Mouse (Mus musculus) embryo, embryonic 9.5 days (tissue): ENCODE data around the gene Vash2.
"Not testable (repeated sequence)": the region's sequence is repeated elsewhere in the genome, so short reads cannot be mapped to it uniquely, and the experiment has no call there.

ENCODE experiments used
- DNase-seq: peaks from one replicate; pipeline ENCODE4 v3.0.0-alpha.2; 2017; ENCODE audit errors: extremely low spot score

The Vash2 gene

DNA sequence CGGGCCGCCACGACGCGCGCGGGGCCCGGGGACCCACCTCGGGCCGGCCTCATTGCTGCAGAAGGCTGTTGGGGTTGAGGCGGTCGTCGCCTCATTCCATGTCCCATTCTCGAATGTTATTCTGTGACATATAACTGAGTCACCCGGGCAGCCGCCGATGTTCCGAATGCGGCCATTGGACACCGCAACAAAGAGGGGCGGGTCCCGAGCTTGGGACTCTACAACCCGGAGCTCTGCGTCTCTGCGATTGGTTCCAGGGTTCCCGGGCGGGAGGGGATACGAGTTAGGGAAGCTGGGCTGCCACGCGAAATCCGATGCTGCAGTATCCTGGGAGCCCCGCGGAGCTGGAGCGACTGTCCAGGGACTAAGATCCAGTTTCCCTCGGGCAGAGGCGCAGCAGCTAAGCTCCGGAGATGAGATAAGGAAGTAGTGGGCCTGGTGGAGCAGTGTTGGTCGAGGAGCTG is at the start of gene Vash2:
TSS of gene Vash2 (minus strand) at position 197 of the 464 bp plus-strand sequence.
- DNase-seq: peak; percentile 91

GRCm38 (mm10) chr1:191026021-191026713 is 47.1 kb upstream of the Vash2 start, which contains the start of gene Flvcr1:
Gene Flvcr1 (minus strand): TSS chr1:191026158.
- peak; percentile 97 for DNase-seq

GRCm38 (mm10) chr1:191025016-191026012 is 46.2 kb upstream of the Vash2 start:
- no peak for DNase-seq

GRCm38 (mm10) chr1:191023806-191024205 is 44.7 kb upstream of the Vash2 start:
- not testable (repeated sequence) for DNase-seq

DNA sequence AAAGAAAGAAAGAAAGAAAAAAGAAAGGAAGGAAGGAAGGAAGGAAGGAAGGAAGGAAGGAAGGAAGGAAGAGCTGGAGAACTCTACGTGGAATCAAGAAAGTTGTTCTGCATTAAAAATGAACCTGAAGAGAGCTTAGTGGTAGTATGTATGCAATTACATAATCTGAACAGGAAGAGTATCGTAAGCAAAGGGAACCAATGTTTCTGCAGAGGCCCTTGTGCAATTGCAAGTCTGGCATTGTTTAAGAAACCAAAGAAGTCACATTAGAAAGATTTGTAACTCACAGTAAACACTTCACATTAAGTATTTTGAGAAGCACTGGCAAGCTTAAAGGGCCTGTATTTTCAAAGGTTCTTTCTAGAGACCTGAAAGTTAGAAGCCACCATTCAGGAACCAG is 44.0 kb upstream of the Vash2 start:
- DNase-seq: no peak

DNA sequence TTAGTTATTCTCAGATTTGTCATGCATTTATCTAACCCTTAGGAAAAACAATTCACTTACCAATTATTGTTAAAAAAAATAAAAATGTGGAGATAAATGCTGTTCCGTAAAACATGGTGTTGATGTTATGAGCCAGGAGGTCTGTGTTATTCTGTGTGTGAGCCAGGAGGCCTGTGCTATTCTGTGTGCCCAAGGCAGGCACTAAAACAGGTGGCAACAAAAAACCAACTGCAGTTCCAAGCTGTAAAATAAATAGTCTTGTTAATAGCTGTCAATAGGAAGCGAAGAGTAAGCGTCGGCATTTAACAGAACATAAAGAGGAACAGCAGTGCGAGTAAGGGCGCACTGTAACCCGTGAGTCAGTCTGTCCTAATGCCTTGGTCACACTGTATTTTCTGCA is 41.9 kb upstream of the Vash2 start:
- no peak for DNase-seq

GRCm38 (mm10) chr1:191020217-191020924 is 41.3 kb upstream of the Vash2 start:
- DNase-seq: no peak

DNA sequence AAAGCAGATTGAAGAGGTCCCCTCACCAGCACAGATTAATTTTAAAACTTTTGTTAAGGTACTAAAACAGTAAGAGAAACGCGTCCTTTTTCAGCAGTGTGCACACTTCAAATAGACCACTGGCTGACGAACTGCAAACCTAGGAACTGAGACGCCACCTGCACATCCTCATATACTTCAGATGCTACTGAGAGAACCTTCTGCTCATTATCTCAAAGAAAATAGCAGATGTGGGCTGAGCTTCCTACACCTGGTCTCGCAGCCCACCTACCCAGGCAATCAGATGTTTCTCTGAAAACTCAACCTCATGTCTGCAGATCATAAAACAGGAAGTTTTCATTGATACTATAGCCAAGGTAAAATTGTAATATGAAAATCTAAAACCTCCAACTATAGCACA is 40.7 kb upstream of the Vash2 start:
- no peak for DNase-seq

GRCm38 (mm10) chr1:191014271-191014670 is 35.2 kb upstream of the Vash2 start:
- DNase-seq: no peak

GRCm38 (mm10) chr1:191008707-191009106 is 29.6 kb upstream of the Vash2 start:
- DNase-seq: no peak

GRCm38 (mm10) chr1:191002201-191002600 is 23.1 kb upstream of the Vash2 start:
- DNase-seq: peak; percentile 22

DNA sequence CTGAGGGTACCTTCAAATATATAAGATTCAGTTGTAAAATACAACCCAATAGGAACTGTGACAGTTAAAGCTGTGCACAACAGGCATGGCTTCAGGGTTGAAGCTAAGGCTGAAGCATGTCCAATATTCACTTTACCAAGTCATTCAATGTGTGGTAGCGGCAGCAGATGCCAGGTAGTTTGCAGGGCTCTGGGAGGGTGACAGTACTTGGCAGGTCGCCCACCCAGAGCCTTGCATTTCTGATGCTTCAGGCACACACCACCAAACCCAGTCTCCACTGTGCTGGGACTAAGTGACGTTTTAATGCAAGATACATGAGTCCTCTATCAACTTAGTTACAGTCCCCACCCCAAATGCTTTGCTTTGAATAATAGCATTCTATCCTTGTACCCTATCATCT is 21.6 kb upstream of the Vash2 start:
- no peak for DNase-seq

- DNase-seq: no peak
These were observed 18.9 kb upstream of the Vash2 start for GRCm38 (mm10) chr1:190998027-190998426.

DNA sequence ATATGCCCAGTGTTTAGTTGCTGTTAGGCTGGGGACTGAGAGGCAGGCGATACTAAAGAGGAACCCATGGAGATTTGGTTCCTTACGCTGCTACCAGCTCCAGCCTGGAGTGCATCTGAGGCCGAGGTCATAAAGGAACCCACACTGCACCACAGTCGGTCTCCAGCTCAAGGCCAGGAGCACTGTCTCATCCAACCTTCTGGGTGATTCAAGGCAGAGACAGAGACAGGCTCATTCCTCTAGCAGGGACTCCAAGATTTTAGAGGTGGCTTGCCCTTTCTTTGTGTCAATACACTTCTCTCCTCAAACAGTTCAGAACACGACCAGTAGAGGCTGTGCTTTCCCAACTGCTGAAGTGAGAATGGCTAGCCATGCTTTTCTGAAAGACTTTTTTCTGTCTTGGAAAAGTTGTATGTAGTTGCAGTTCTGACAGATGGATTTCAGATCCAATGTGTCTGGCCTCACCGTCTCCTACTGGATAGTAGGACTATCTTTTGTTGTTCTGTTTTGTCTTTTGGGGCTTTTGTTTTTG is 17.3 kb upstream of the Vash2 start:
- no peak for DNase-seq

- no peak for DNase-seq
These were observed 16.5 kb upstream of the Vash2 start for GRCm38 (mm10) chr1:190995548-190995947.

DNA sequence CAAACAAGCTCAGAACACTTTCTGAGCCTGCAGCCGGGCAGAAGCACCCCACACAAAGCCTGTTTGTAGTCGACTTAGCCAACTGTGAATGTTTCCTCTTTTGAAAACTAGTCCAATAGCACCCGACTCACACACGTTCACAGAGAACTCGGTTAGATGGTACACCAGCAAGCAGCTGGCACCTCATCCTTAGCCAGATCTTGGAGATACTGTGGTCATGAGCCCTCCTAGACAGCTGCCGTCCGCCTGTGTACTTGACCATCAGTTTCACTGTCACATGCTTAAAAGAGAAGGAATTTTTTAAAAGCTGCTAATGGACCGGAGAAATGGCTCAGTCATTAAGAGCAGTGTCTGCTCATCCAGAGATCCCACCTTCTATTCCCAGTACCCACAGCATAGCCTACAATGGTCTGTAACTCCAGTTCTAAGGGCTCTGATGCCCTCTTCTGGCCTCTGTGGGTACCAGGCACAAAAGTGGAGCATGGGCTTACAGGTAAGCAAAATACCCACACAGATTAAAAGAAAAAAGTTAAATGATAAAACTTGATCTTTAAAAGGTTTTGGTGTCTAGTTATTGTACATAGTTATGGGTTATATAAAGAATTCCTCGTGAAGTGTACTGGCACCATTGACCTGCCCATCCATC is 10.5 kb upstream of the Vash2 start:
- DNase-seq: no peak

- no peak for DNase-seq
These were observed 2.3 kb upstream of the Vash2 start for GRCm38 (mm10) chr1:190981412-190981811.

GRCm38 (mm10) chr1:190980470-190980869 is 1.4 kb upstream of the Vash2 start:
- no peak for DNase-seq

GRCm38 (mm10) chr1:190978511-190979073 is 504 bp downstream of the Vash2 start:
- DNase-seq: peak; percentile 54

DNA sequence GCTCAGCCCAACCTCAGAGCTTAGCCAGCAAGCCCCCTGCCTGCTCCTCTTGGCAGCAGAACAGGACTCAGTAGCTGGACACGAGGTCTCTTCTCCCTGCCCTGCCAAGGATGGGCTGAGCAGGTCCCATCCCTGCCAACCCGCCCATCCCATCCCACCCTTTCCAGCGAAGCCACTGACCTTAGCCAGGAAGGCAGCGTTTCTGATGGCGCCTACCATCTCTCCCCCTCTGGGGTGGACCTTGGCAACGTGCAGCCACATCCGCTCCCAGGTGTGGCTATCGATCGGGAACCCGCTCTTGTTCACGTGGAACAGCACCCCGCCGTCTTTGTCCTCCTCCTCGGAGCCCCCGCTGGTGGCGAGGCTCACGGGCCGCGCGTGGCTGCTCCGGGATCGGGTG is 1.1 kb downstream of the Vash2 start:
- no peak for DNase-seq
